Mouse (Mus musculus) cerebellum, adult 11-12 months (tissue): ENCODE measurements around the gene Klhl7.

Experiments used
- DNase-seq: peaks from one replicate; pipeline ENCODE4 v3.0.0; 2022

Gene Klhl7

GRCm38 (mm10) chr5:24181514-24182295 is 81.3 kb downstream of the Klhl7 start:
- DNase-seq = no peak

- DNase-seq = no peak
These were observed 81.9 kb downstream of the Klhl7 start for GRCm38 (mm10) chr5:24182296-24182734.

GRCm38 (mm10) chr5:24183096-24183495 is 82.7 kb downstream of the Klhl7 start:
- no peak for DNase-seq

GRCm38 (mm10) chr5:24184011-24184410 is 83.6 kb downstream of the Klhl7 start:
- no peak for DNase-seq

- DNase-seq = no peak
These were observed 88.1 kb downstream of the Klhl7 start for GRCm38 (mm10) chr5:24188476-24188875.

- DNase-seq = no peak
These were observed 91.4 kb downstream of the Klhl7 start for GRCm38 (mm10) chr5:24191821-24192220.

- DNase-seq = no peak
These were observed 100.6 kb downstream of the Klhl7 start for GRCm38 (mm10) chr5:24201006-24201405.

- DNase-seq = no peak
These were observed 102.1 kb downstream of the Klhl7 start for GRCm38 (mm10) chr5:24202492-24202891.

- DNase-seq = no peak
These were observed 102.9 kb downstream of the Klhl7 start for GRCm38 (mm10) chr5:24203266-24203665.

GRCm38 (mm10) chr5:24207965-24208364 is 107.6 kb downstream of the Klhl7 start:
- DNase-seq = no peak

- DNase-seq = no peak
These were observed 108.1 kb downstream of the Klhl7 start for GRCm38 (mm10) chr5:24208505-24208904.
